Mouse (Mus musculus) CH12.LX (cell line): Measurements from ENCODE around the gene Spats2.

Source experiments
- CTCF ChIP-seq, 2 experiments: IDR thresholded peaks in 1 of 2; conservative IDR thresholded peaks in 1 of 2; 2 replicates each; pipeline ENCODE4 v1.5.1; 2011 to 2012; ENCODE audit warnings: low read depth in 2 of 2, low read length in 2 of 2, improper control_type of control experiment in 1 of 2, inconsistent platforms in 1 of 2, mild to moderate bottlenecking in 1 of 2, moderate library complexity in 1 of 2
- EP300 ChIP-seq: IDR thresholded peaks from 2 replicates; pipeline ENCODE4 v1.6.1; 2011; ENCODE audit warnings: low read length, improper control_type of control experiment
- GABPA ChIP-seq: IDR thresholded peaks from 2 replicates; pipeline ENCODE4 v1.6.1; 2012; ENCODE audit warnings: low read depth, low read length, improper control_type of control experiment, inconsistent platforms; ENCODE audit not compliant: insufficient replicate concordance
- MAZ ChIP-seq: IDR thresholded peaks from 2 replicates; pipeline ENCODE4 v1.6.1; 2012; ENCODE audit warnings: low read depth, mild to moderate bottlenecking, inconsistent platforms, low read length, improper control_type of control experiment, moderate library complexity
- MXI1 ChIP-seq: IDR thresholded peaks from 2 replicates; pipeline ENCODE4 v1.6.1; 2011; ENCODE audit warnings: mild to moderate bottlenecking, low read depth, low read length, improper control_type of control experiment
- SMC3 ChIP-seq: IDR thresholded peaks from 2 replicates; pipeline ENCODE4 v1.6.1; 2011; ENCODE audit warnings: low read depth, low read length, improper control_type of control experiment
- USF1 ChIP-seq: IDR thresholded peaks from 2 replicates; pipeline ENCODE4 v1.6.1; 2014; ENCODE audit warnings: low read depth, mild to moderate bottlenecking, inconsistent platforms, low read length, improper control_type of control experiment
- USF2 ChIP-seq: conservative IDR thresholded peaks from 2 replicates; pipeline ENCODE4 v1.6.1; 2011; ENCODE audit warnings: low read depth, low read length, improper control_type of control experiment
- ZKSCAN1 ChIP-seq: IDR thresholded peaks from 2 replicates; pipeline ENCODE4 v1.6.1; 2012; ENCODE audit warnings: low read depth, inconsistent platforms, low read length, improper control_type of control experiment, borderline replicate concordance

DNA sequence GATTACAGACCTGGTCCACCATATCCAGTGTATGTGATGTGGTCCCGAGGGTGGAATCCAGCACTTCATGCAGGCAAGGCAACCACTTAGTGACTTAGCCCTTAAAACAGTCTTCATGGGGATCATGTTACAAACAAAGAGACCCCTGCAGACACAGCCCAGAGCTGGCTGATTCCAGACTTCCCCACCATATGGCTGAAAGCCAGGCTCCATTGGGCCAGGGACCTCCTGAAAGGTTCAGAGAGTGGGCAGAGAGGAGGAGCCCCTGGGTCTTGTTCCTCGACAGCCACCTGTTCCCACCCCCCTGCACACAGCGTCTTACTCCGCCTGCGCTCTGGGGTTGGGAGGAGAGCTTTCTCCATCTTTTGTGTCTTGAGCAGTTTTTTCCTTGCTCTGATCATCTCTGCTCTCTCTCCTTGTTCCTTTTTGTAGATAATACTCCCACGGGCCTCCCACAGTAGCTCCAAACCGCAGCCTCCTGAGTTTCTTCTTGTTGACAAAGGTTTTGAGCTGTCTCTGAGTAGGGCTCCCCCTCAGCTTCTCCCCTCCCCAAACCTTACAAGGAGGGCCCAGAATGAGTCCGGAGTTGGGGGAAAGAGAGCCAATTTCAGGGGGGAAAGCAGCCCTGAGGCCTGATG, 95.7 kb downstream of the Spats2 start:
- TF ChIP-seq MAZ (no peak), CTCF (conservative IDR thresholded peaks at IDR 0.05 in 1 of 2, IDR thresholded peaks at IDR 0.05 in 1 of 2; ENCODE audit: low read depth in 2 of 2, low read length in 2 of 2) (no peak), ZKSCAN1 (no peak), EP300 (no peak), USF1 (no peak), GABPA (no peak), USF2 (no peak), MXI1 (no peak), SMC3 (no peak)
